Mouse (Mus musculus): ENCODE measurements around the gene Alk. TPM values are rescaled to one million over a fixed set of nuclear protein-coding genes. Genes with fewer than 3 reads are reported as not detected.

The Alk gene
- polyA plus RNA-seq, 2 experiments, result 0.02 to 0.03 TPM

DNA sequence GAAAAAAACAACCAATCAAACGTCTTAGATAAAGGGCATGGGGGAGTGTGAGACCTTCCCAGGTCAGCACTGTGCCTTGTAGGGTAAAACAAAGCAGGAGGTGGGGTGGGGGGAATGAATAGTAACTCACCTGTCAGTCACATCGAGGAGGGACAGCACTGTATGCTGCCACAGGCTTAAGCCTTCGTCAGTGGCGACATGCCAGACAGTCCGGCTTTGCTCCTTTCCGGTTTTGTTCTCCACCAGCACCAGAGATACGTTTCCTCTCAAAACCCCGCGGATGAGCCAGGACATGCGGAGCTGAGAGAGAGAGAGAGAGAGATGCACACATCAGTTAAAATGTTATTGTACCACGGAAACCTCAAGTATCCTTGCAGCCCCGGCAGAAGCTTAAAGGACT, 637.1 kb downstream of the Alk start:
- Histone ChIP-seq H3K4me3 (ENCODE audit: insufficient read depth in 1 of 2, low read depth in 2 of 2, low read length in 2 of 2) (no peak overlapping the region), H3K27me3 (ENCODE audit: control insufficient read depth, insufficient read depth, low read length) (no peaks in the 10 kb centered on the region), H3K36me3 (replicated peaks; ENCODE audit: control insufficient read depth, insufficient read depth, low read depth) (no peaks in the 10 kb centered on the region), H3K4me1 (replicated peaks; ENCODE audit: control insufficient read depth in 2 of 2, insufficient read depth in 2 of 2, low read length in 1 of 2) (no peaks in the 10 kb centered on the region), H3K4me2 (ENCODE audit: low read depth) (no peak overlapping the region), H3K27ac (no peak overlapping the region), H3K9ac (replicated peaks) (no peak overlapping the region), H3K9me3 (ENCODE audit: control insufficient read depth, low read length) (no peaks in the 10 kb centered on the region)
- TF ChIP-seq CTCF (IDR thresholded peaks at IDR 0.05; ENCODE audit: low read depth) (no peak), EP300 (IDR thresholded peaks at IDR 0.05; ENCODE audit: low read depth) (no peak)
- DNase-seq (ENCODE audit: low read depth in 3 of 3, low spot score in 3 of 3) (no peak), ATAC-seq (ENCODE audit: insufficient read depth) (no peak)
- 64% methylated on average over 12 of the region's 12 CpGs for WGBS (ENCODE audit: insufficient replicate concordance)

DNA sequence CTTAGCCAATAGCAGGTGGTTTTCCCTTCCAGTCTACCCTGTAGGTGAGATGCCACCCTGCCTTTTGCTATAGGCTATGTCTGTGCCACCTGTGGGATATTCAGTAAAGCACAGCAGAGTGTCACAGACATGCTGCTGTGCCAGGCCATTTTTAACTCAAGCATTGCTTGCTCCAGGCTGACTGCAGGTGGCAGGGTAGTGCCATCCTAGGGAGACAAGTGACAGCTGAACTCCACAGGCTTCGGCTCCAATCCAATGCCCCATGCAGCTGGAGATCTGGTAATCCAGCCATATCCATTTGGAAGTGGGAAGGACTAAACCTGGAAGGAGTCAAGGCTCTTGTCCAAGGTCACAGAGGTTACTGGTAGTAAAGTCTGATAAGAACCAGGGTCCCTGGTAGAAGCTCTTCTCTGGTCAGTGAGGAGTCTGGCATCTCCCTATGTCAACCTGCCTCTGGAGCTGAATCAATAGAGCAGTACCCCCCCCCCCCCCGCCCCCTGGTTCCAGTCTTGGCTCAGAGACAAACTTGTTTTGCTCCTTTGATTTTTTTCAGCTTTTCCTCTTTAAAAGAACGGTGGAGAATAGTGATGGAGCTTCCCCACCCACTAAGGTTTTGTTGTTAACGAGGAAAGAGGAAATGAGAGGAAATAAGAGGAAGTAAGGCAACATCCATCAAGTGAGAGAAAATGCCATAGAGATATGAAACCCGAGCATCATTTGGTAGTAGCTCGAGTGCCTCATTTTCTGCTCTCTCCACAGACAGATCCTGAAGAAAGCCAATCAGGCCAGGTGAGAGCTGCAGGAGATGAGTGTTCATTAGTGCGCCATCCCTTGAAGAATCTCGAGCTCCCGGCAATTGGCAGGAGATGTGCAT, 638.5 kb downstream of the Alk start:
- TF ChIP-seq CTCF (IDR thresholded peaks at IDR 0.05; ENCODE audit: low read depth), result peak; percentile 32
- no peak for TF ChIP-seq EP300 (IDR thresholded peaks at IDR 0.05; ENCODE audit: low read depth)
- no peak overlapping the region for H3K4me3 ChIP-seq (ENCODE audit: insufficient read depth in 1 of 2, low read depth in 2 of 2, low read length in 2 of 2)
- no peaks in the 10 kb centered on the region for H3K4me1 ChIP-seq (replicated peaks; ENCODE audit: control insufficient read depth in 2 of 2, insufficient read depth in 2 of 2, low read length in 1 of 2)
- H3K27me3 ChIP-seq (ENCODE audit: control insufficient read depth, insufficient read depth, low read length), result no peaks in the 10 kb centered on the region
- H3K36me3 ChIP-seq (replicated peaks; ENCODE audit: control insufficient read depth, insufficient read depth, low read depth), result no peaks in the 10 kb centered on the region
- ATAC-seq (ENCODE audit: insufficient read depth) (no peak), DNase-seq (ENCODE audit: low read depth in 3 of 3, low spot score in 3 of 3) (no peak)
- WGBS (ENCODE audit: insufficient replicate concordance), result 39% methylated on average over 9 of the region's 9 CpGs
- H3K9ac ChIP-seq (replicated peaks), result no peak overlapping the region
- H3K9me3 ChIP-seq (ENCODE audit: control insufficient read depth, low read length), result no peaks in the 10 kb centered on the region
- H3K27ac ChIP-seq, result no peak overlapping the region
- no peak overlapping the region for H3K4me2 ChIP-seq (ENCODE audit: low read depth)

- ATAC-seq (ENCODE audit: insufficient read depth) (no peak), DNase-seq (ENCODE audit: low read depth in 3 of 3, low spot score in 3 of 3) (no peak)
- TF ChIP-seq EP300 (IDR thresholded peaks at IDR 0.05; ENCODE audit: low read depth) (no peak), CTCF (IDR thresholded peaks at IDR 0.05; ENCODE audit: low read depth) (no peak)
- Histone ChIP-seq H3K36me3 (replicated peaks; ENCODE audit: control insufficient read depth, insufficient read depth, low read depth) (no peaks in the 10 kb centered on the region), H3K27ac (no peak overlapping the region), H3K9ac (replicated peaks) (no peak overlapping the region), H3K4me1 (replicated peaks; ENCODE audit: control insufficient read depth in 2 of 2, insufficient read depth in 2 of 2, low read length in 1 of 2) (no peaks in the 10 kb centered on the region), H3K9me3 (ENCODE audit: control insufficient read depth, low read length) (no peaks in the 10 kb centered on the region), H3K27me3 (ENCODE audit: control insufficient read depth, insufficient read depth, low read length) (no peaks in the 10 kb centered on the region), H3K4me2 (ENCODE audit: low read depth) (no peak overlapping the region), H3K4me3 (ENCODE audit: insufficient read depth in 1 of 2, low read depth in 2 of 2, low read length in 2 of 2) (no peak overlapping the region)
- WGBS (ENCODE audit: insufficient replicate concordance), result 56% methylated on average over 11 of the region's 11 CpGs
Measured at GRCm38 (mm10) chr17:71964610-71965009, 639.8 kb downstream of the Alk start.

- ATAC-seq (ENCODE audit: insufficient read depth) (no peak), DNase-seq (ENCODE audit: low read depth in 3 of 3, low spot score in 3 of 3) (no peak)
- H3K27ac ChIP-seq, result no peak overlapping the region
Measured at GRCm38 (mm10) chr17:71962746-71963145, 641.7 kb downstream of the Alk start.

DNA sequence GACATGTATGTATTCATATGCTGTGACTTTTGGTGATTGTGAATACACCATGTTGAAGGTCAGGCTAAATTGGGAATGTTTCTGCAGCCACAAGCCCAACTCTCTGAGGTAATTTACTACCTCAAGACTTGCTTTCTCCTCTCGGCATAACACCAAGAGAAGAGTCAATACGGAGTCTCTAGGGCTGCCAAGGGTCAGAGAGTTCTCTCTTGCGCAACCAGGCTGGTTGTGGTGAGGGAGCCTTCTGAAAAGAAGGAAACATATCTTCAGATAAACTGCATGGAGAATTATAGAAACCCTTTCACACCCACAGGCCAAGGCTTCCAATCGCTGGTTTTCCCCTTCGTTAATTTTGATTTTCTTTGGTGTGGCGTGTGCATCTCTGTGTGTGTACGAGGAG, 649.4 kb downstream of the Alk start:
- 54% methylated on average over 7 of the region's 7 CpGs for WGBS (ENCODE audit: insufficient replicate concordance)

More at GRCm38 (mm10) chr17:71962746-71963145, 641.7 kb downstream of the Alk start:
- Histone ChIP-seq H3K36me3 (replicated peaks; ENCODE audit: control insufficient read depth, insufficient read depth, low read depth) (no peaks in the 10 kb centered on the region), H3K4me1 (replicated peaks; ENCODE audit: control insufficient read depth in 2 of 2, insufficient read depth in 2 of 2, low read length in 1 of 2) (no peaks in the 10 kb centered on the region), H3K27me3 (ENCODE audit: control insufficient read depth, insufficient read depth, low read length) (no peaks in the 10 kb centered on the region), H3K9me3 (ENCODE audit: control insufficient read depth, low read length) (no peaks in the 10 kb centered on the region), H3K4me3 (ENCODE audit: insufficient read depth in 1 of 2, low read depth in 2 of 2, low read length in 2 of 2) (no peak overlapping the region), H3K4me2 (ENCODE audit: low read depth) (no peak overlapping the region), H3K9ac (replicated peaks) (no peak overlapping the region)
- 49% methylated on average over 9 of the region's 9 CpGs for WGBS (ENCODE audit: insufficient replicate concordance)
- no peak for TF ChIP-seq EP300 (IDR thresholded peaks at IDR 0.05; ENCODE audit: low read depth)
- TF ChIP-seq CTCF (IDR thresholded peaks at IDR 0.05; ENCODE audit: low read depth), result no peak

More for the DNA sequence above, 649.4 kb downstream of the Alk start:
- H3K9me3 ChIP-seq (ENCODE audit: control insufficient read depth, low read length), result no peaks in the 10 kb centered on the region
- H3K27ac ChIP-seq, result no peak overlapping the region
- TF ChIP-seq CTCF (IDR thresholded peaks at IDR 0.05; ENCODE audit: low read depth) (no peak), EP300 (IDR thresholded peaks at IDR 0.05; ENCODE audit: low read depth) (no peak)
- ATAC-seq (ENCODE audit: insufficient read depth) (no peak), DNase-seq (ENCODE audit: low read depth in 3 of 3, low spot score in 3 of 3) (no peak)
- H3K27me3 ChIP-seq (ENCODE audit: control insufficient read depth, insufficient read depth, low read length), result no peaks in the 10 kb centered on the region
- H3K4me3 ChIP-seq (ENCODE audit: insufficient read depth in 1 of 2, low read depth in 2 of 2, low read length in 2 of 2), result no peak overlapping the region
- no peaks in the 10 kb centered on the region for H3K4me1 ChIP-seq (replicated peaks; ENCODE audit: control insufficient read depth in 2 of 2, insufficient read depth in 2 of 2, low read length in 1 of 2)
- H3K36me3 ChIP-seq (replicated peaks; ENCODE audit: control insufficient read depth, insufficient read depth, low read depth), result no peaks in the 10 kb centered on the region
- H3K4me2 ChIP-seq (ENCODE audit: low read depth), result no peak overlapping the region
- H3K9ac ChIP-seq (replicated peaks), result no peak overlapping the region

Measured in liver, embryonic 14.5 days (tissue).